Mouse (Mus musculus) CH12.LX (cell line): ENCODE results near the gene Nhej1. TPM values are rescaled to one million over a fixed set of nuclear protein-coding genes. Genes with fewer than 3 reads are reported as not detected.

Experiments
- DNase-seq: peaks from one replicate; pipeline ENCODE4 v3.0.0-alpha.2; 2013; ENCODE audit errors: extremely low read depth
- H3K27ac ChIP-seq: 2 replicates; pipeline ENCODE4 v1.5.1; 2012; ENCODE audit warnings: low read depth, mild to moderate bottlenecking, control low read depth, moderate library complexity; ENCODE audit not compliant: insufficient read depth
- H3K27me3 ChIP-seq: replicated peaks from 2 replicates; pipeline ENCODE3; 2012; ENCODE audit warnings: inconsistent platforms
- H3K36me3 ChIP-seq, 2 experiments: replicated peaks in 1 of 2; 2 replicates each; pipeline versions ENCODE3 to v1.6.1; 2012; ENCODE audit warnings: inconsistent platforms in 1 of 2, low read length in 1 of 2, mild to moderate bottlenecking in 1 of 2, mixed read lengths in 1 of 2, moderate library complexity in 1 of 2; ENCODE audit not compliant: control insufficient read depth in 1 of 2, insufficient read depth in 1 of 2
- H3K4me1 ChIP-seq, 2 experiments: 2 replicates each; pipeline ENCODE4 v1.6.1; 2012; ENCODE audit warnings: inconsistent platforms in 1 of 2, moderate library complexity in 1 of 2; ENCODE audit not compliant: insufficient read depth in 2 of 2, control insufficient read depth in 1 of 2
- H3K4me2 ChIP-seq: 2 replicates; pipeline ENCODE4 v1.6.1; 2012; ENCODE audit warnings: low read depth, mild to moderate bottlenecking, control low read depth; ENCODE audit not compliant: poor library complexity, insufficient read depth, severe bottlenecking
- H3K4me3 ChIP-seq, 3 experiments: fragments of 150-350 bp in 1 of 3; sonication (generic) in 1 of 3; replicated peaks in 1 of 3; 2 replicates each; pipeline versions ENCODE3 to v1.5.1; 2011 to 2012; ENCODE audit warnings: low read depth in 2 of 3, low read length in 2 of 3, mild to moderate bottlenecking in 2 of 3, moderate library complexity in 2 of 3, control low read depth in 1 of 3, improper control_type of control experiment in 1 of 3, inconsistent platforms in 1 of 3, mixed read lengths in 1 of 3; ENCODE audit not compliant: poor library complexity in 1 of 3
- H3K79me2 ChIP-seq: replicated peaks from 2 replicates; pipeline ENCODE4 v1.6.1; 2012; ENCODE audit warnings: mild to moderate bottlenecking, moderate library complexity; ENCODE audit not compliant: control insufficient read depth, poor library complexity, insufficient read depth, severe bottlenecking; ENCODE audit errors: extremely low read depth
- H3K9ac ChIP-seq: 2 replicates; pipeline ENCODE4 v1.6.1; 2012; ENCODE audit warnings: low read depth, mild to moderate bottlenecking, control low read depth, moderate library complexity; ENCODE audit not compliant: insufficient read depth
- H3K9me3 ChIP-seq: replicated peaks from 2 replicates; pipeline ENCODE3; 2012; ENCODE audit warnings: low read length, inconsistent platforms, mixed read lengths
- CHD1 ChIP-seq: IDR thresholded peaks from 2 replicates; pipeline ENCODE4 v1.6.1; 2012; ENCODE audit warnings: low read depth, low read length, improper control_type of control experiment, inconsistent platforms
- CTCF ChIP-seq, 2 experiments: IDR thresholded peaks in 1 of 2; conservative IDR thresholded peaks in 1 of 2; 2 replicates each; pipeline ENCODE4 v1.5.1; 2011 to 2012; ENCODE audit warnings: low read depth in 2 of 2, low read length in 2 of 2, improper control_type of control experiment in 1 of 2, inconsistent platforms in 1 of 2, mild to moderate bottlenecking in 1 of 2, moderate library complexity in 1 of 2
- HCFC1 ChIP-seq: IDR thresholded peaks from 2 replicates; pipeline ENCODE4 v1.6.1; 2012; ENCODE audit warnings: low read depth, mild to moderate bottlenecking, inconsistent platforms, low read length, improper control_type of control experiment
- IRF4 ChIP-seq: IDR thresholded peaks from 2 replicates; pipeline ENCODE4 v1.6.1; 2014; ENCODE audit warnings: low read depth, mild to moderate bottlenecking, inconsistent platforms, low read length, improper control_type of control experiment
- JUN ChIP-seq: IDR thresholded peaks from 2 replicates; pipeline ENCODE4 v1.6.1; 2011; ENCODE audit warnings: low read depth, mild to moderate bottlenecking, low read length, improper control_type of control experiment, moderate library complexity; ENCODE audit not compliant: insufficient read depth
- KAT2A ChIP-seq: IDR thresholded peaks from 2 replicates; pipeline ENCODE4 v1.6.1; 2012; ENCODE audit warnings: low read length, improper control_type of control experiment, inconsistent platforms; ENCODE audit not compliant: insufficient replicate concordance
- MAFK ChIP-seq: IDR thresholded peaks from 2 replicates; pipeline ENCODE4 v1.6.1; 2011; ENCODE audit warnings: low read length, improper control_type of control experiment; ENCODE audit not compliant: insufficient replicate concordance
- MAX ChIP-seq: IDR thresholded peaks from 2 replicates; pipeline ENCODE4 v1.6.1; 2011; ENCODE audit warnings: low read length, improper control_type of control experiment
- MXI1 ChIP-seq: IDR thresholded peaks from 2 replicates; pipeline ENCODE4 v1.6.1; 2011; ENCODE audit warnings: mild to moderate bottlenecking, low read depth, low read length, improper control_type of control experiment
- MYC ChIP-seq: IDR thresholded peaks from 2 replicates; pipeline ENCODE4 v1.6.1; 2011; ENCODE audit warnings: low read depth, mild to moderate bottlenecking, improper control_type of control experiment, low read length
- NELFE ChIP-seq: IDR thresholded peaks from 2 replicates; pipeline ENCODE4 v1.6.1; 2011; ENCODE audit warnings: low read depth, low read length, improper control_type of control experiment
- PAX5 ChIP-seq: IDR thresholded peaks from 2 replicates; pipeline ENCODE4 v1.6.1; 2012; ENCODE audit warnings: low read length, inconsistent platforms, mixed read lengths
- POLR2A ChIP-seq: IDR thresholded peaks from 2 replicates; pipeline ENCODE4 v1.6.1; 2011; ENCODE audit warnings: low read depth, mild to moderate bottlenecking, improper control_type of control experiment, low read length
- RAD21 ChIP-seq: IDR thresholded peaks from 2 replicates; pipeline ENCODE4 v1.6.1; 2011; ENCODE audit warnings: low read depth, mild to moderate bottlenecking, low read length, improper control_type of control experiment, moderate library complexity
- SMC3 ChIP-seq: IDR thresholded peaks from 2 replicates; pipeline ENCODE4 v1.6.1; 2011; ENCODE audit warnings: low read depth, low read length, improper control_type of control experiment
- UBTF ChIP-seq: IDR thresholded peaks from 2 replicates; pipeline ENCODE4 v1.6.1; 2012; ENCODE audit warnings: low read depth, mild to moderate bottlenecking, inconsistent platforms, low read length, improper control_type of control experiment, moderate library complexity
- ZC3H11A ChIP-seq: IDR thresholded peaks from 2 replicates; pipeline ENCODE4 v1.6.1; 2012; ENCODE audit warnings: low read depth, mild to moderate bottlenecking, inconsistent platforms, low read length, improper control_type of control experiment
- dilution Hi-C: fragments of 300-500 bp; cut with MboI; formaldehyde crosslinking; loops from 2 replicates; pipeline ENCODE4 v1.14.3; 2020; ENCODE audit warnings: low sequenced_read_pairs; ENCODE audit not compliant: extremely low pct_unique_long_range_greater_than_20kb, extremely low pct_ligation_motif_present
- in situ Hi-C: fragments of 300-500 bp; cut with MboI; formaldehyde crosslinking; loops from 3 replicates; pipeline ENCODE4 v1.14.3; 2019; ENCODE audit warnings: low sequenced_read_pairs, low pct_ligation_motif_present, low pct_unique_long_range_greater_than_20kb, mixed read lengths
- polyA plus RNA-seq: library from polyadenylated mRNA; unstranded; fragments of >175 nt; gene quantifications from 2 replicates; pipeline ENCODE4 v1.2.1, GENCODE M21; 2012; ENCODE audit warnings: low read depth; ENCODE audit not compliant: insufficient read length
- total RNA-seq, 2 experiments: library from RNA; depleted of rRNA; stranded (reverse); fragments of 300-350 nt in 1 of 2; fragments of >200 nt in 1 of 2; gene quantifications; 2 replicates each; pipeline ENCODE4 v1.2.3; 2012 to 2014

Nhej1 gene
- total and polyA plus RNA-seq, 3 experiments, result 2.8 to 4.0 (median 3.7) TPM

DNA sequence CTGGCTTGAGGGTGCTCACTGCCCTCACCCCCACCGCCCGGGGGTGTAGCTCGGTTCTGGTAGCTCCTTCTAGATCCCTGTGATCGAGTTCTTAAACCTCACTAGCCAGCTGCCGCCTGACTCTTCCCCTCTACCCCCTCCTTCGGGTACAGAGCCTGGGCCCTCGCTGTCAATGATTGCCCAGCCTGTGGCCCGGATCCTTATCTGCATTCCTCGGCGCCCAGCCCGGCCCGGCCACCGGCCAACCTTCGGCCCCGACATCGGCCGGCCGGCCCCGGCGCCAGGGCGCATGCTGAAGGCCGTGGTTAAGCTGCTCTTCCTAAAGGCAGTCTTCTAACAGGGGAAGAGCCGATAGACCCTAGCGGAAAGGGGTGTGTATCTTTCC lies 175.3 kb downstream of the Nhej1 start:
- Histone ChIP-seq H3K36me3 (no peaks in the 10 kb centered on the region), H3K9me3 (peaks cover 17% of the 10 kb centered on the region), H3K27ac (no peak overlapping the region), H3K27me3 (peaks cover 48% of the 10 kb centered on the region), H3K9ac (no peak overlapping the region), H3K79me2 (no peaks in the 10 kb centered on the region), H3K4me3 (no peak overlapping the region), H3K4me2 (no peak overlapping the region), H3K4me1 (peaks cover 0 to 6% of the 10 kb centered on the region in 2 experiments; a peak in 2 of 4 replicates)
- dilution Hi-C loops (no loop called here), in situ Hi-C loops (loop anchor here (5.0 to 25.0 kb wide), 3 partner anchors 78 to 513 kb away; partner anchors contain the start of genes Asic4 and Ptprn)
- no peak for TF ChIP-seq MAX
- no peak for TF ChIP-seq CHD1
- TF ChIP-seq MXI1, result no peak
- TF ChIP-seq IRF4, result no peak
- no peak for TF ChIP-seq KAT2A
- TF ChIP-seq POLR2A, result no peak
- TF ChIP-seq NELFE, result no peak
- no peak for DNase-seq

- dilution Hi-C loops, result no loop called here
- H3K36me3 ChIP-seq, result no peaks in the 10 kb centered on the region
- in situ Hi-C loops, result loop anchor here (5.0 to 25.0 kb wide), 3 partner anchors 78 to 513 kb away; partner anchors contain the start of genes Asic4 and Ptprn
- H3K79me2 ChIP-seq, result no peaks in the 10 kb centered on the region
- DNase-seq, result peak; percentile 40
- H3K27me3 ChIP-seq, result peaks cover 53% of the 10 kb centered on the region
- peaks cover 0 to 6% of the 10 kb centered on the region in 2 experiments; a peak in 2 of 4 replicates for H3K4me1 ChIP-seq
- no peak overlapping the region for H3K4me3 ChIP-seq
- TF ChIP-seq SMC3, result peak; percentile 67
- no peak for TF ChIP-seq JUN
- no peak for TF ChIP-seq POLR2A
- peak; percentile 48 to 84 for TF ChIP-seq CTCF (conservative IDR thresholded peaks at IDR 0.05 in 1 of 2, IDR thresholded peaks at IDR 0.05 in 1 of 2; ENCODE audit: low read depth in 2 of 2, low read length in 2 of 2)
- peak; percentile 82 for TF ChIP-seq RAD21
- no peak for TF ChIP-seq KAT2A
- TF ChIP-seq, all 38 proteins: peak for 3
- no peak overlapping the region for H3K4me2 ChIP-seq
- H3K27ac ChIP-seq, result no peak overlapping the region
- no peak overlapping the region for H3K9ac ChIP-seq
- peaks cover 17% of the 10 kb centered on the region for H3K9me3 ChIP-seq
These were observed 176.0 kb downstream of the Nhej1 start for GRCm38 (mm10) chr1:74948784-74949665.

DNA sequence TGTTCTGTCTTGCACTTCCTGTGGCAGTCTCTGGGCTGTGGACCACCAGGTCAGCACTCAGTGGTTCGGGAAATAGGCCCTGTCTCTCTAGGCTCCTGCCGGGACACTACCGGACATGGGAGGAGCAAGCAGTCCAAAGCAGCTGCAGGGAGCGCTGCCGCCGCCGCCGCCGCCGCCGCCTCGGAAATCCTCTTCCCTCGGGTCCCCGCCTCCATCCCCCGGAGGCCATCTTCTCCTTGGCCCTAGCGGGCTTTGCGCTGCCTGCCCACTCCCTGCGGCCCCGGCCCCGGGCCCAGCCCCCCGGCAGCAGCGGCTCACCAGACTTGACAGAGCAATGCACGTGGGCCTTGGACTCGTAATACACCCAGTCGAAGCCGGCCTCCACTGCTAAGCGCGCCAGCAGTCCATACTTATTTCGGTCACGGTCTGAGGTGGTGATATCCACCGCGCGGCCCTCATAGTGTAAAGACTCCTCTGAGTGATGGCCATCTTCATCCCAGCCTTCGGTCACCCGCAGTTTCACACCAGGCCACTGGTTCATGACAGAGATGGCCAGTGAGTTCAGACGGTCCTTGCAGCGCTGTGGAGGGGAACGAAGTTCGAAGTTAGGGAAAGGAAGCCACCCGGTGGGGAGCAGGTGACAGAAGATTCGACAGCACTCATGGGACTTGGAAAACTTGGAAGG lies 176.9 kb downstream of the Nhej1 start:
- dilution Hi-C loops, result no loop called here

More for the DNA sequence above, 176.9 kb downstream of the Nhej1 start:
- Histone ChIP-seq H3K36me3 (no peaks in the 10 kb centered on the region), H3K9ac (no peak overlapping the region), H3K4me3 (no peak overlapping the region), H3K79me2 (no peaks in the 10 kb centered on the region), H3K27ac (no peak overlapping the region), H3K4me2 (no peak overlapping the region), H3K4me1 (peaks cover 0 to 6% of the 10 kb centered on the region in 2 experiments; a peak in 2 of 4 replicates), H3K9me3 (peaks cover 17% of the 10 kb centered on the region), H3K27me3 (peaks cover 58% of the 10 kb centered on the region)
- no peak for TF ChIP-seq MYC
- TF ChIP-seq PAX5, result no peak
- TF ChIP-seq HCFC1, result no peak
- TF ChIP-seq ZC3H11A, result no peak
- TF ChIP-seq MAFK, result no peak
- TF ChIP-seq UBTF, result no peak
- in situ Hi-C loops, result loop anchor here (5.0 to 25.0 kb wide), 3 partner anchors 79 to 514 kb away; partner anchors contain the start of genes Asic4 and Ptprn
- DNase-seq, result no peak
